Mouse (Mus musculus) heart, postnatal 10 days (tissue): Measurements from ENCODE around the gene Mpp2. TPM values are rescaled to one million over a fixed set of nuclear protein-coding genes. Genes with fewer than 3 reads are reported as not detected.

Experiments
- DNase-seq, 2 experiments: peaks; one replicate each; pipeline ENCODE4 v3.0.0; 2021
- intact Hi-C: fragments of 180-260 bp; cut with DNase I; formaldehyde crosslinking; loops from one replicate; pipeline ENCODE4 v1.15.1; 2025
- total RNA-seq, 2 experiments: library from RNA; stranded (reverse); gene quantifications; 2 replicates each; pipeline ENCODE4 v1.2.3; 2021

Gene Mpp2
- total RNA-seq, 2 experiments from 2014 or later = 4.0 to 4.1 TPM

DNA sequence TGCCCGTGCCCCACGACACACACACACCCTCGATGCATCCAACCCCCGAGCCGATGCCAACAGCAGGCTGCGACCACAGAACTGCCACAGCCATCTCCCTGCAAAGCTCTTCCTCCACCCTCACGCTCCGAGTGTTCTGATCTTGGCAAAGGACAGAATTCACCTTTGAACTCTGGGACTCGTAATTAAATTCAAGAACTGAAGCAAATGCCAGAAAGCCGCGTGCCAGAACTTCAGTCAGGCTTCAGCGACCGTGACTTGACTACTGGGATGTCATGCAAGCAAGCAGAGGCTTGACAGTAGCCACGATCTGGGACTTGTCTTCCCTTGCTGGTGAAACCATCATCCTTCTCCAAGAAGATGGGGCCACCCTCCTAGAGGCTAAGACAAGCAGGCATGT, 14.6 kb downstream of the Mpp2 start:
- intact Hi-C loops = no loop called here
- DNase-seq = no peak

DNA sequence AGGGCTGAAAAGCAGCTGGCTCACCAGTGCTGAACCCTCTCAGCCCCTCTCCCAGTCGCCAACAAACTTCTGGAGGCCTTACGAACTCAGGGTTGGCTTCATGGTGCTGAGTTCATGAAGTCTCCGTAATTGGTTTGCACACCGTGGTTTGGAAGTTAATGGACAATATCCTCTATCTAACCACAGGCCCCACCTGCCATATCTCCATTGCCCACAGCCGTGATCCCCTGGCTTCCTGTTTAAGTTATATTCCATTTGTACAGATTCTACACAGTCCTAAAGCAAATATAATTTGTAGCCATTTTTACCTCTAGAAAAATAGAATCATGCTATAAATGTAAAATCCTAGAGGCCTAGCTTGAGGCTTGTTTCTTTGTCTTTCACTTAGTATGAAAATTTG, 15.6 kb downstream of the Mpp2 start:
- intact Hi-C loops = no loop called here
- DNase-seq = no peak

DNA sequence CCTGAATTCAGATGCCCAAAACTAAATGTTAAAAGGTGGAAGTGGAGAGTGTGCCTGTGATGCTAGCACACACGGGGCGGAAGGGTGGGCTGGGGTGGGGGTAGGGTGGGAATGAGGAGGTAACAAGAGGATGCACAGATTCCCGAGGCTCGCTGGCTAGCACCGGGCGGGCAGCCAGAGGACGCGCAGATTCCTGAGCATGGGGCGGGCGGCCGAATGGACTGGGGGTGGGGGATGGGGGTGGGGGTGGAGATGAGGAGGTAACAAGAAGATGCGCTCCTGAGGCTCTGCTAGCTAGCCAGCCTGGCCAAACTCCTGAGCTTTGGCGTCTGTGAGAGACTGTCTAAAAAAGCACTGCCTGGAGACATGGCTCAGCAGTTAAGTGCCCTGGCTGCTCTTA, 17.9 kb downstream of the Mpp2 start:
- intact Hi-C loops = no loop called here
- DNase-seq = no peak

DNA sequence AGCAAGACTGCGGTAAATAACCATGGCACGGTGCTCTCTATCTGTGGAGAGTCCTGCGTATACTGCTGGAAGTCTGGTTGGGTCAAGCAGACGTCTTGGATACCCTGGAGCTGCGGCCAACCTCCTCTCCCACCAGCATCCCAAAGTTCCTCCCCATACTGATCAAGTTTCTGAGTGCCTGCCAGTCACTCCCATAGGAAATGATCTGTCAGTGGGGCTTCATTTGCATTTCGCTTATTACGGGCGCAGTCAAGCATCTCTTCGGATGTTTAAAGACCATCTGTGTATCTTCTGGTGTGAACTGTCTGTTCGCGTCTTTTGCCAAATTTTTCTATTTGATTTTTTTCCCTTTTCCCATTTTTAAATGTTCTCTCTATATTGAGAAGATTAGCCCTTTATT, 18.7 kb downstream of the Mpp2 start:
- no peak for DNase-seq
- intact Hi-C loops = no loop called here

DNA sequence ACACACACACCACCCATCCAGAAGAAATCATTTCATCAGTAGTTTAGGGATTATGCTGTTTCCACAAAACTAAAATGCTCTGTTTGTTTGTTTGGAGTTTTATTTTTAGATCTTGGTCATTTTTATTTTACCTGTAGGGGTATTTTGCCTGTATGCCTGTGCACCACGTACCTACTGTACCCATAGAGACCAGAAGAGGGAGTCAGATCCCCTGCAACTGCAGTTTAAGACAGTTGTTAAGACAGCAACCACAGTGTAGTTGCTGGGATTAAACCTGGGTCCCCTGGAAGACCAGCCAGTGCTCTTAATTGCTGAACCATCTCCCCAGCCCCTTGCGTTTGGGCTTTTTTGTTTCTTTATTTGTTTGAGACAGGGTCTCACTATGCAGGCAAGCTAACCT, 19.3 kb downstream of the Mpp2 start:
- intact Hi-C loops = no loop called here
- no peak for DNase-seq

DNA sequence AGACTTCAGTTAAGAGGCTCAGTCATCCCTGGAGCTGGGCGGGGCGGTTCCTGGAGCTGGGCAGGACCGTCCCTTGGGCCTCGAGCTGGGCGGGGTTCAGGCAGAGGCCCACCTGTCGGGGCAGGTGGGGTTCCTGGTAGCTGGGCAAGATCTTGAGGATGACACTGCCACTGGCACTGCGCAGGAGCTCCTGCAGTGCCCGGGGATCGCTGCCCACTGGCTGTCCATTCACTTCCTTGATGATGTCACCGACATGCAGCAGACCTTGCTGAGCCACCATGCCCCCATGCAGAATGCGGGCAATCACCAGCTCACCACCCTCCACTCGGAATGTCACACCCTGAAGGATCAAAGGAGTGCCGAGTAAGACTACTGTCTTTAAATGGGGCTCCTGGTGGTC, 25.2 kb downstream of the Mpp2 start:
- intact Hi-C loops = loop anchor here (2.0 kb wide), 1 partner anchor 34 kb away; no protein-coding TSS in a partner anchor
- no peak for DNase-seq

DNA sequence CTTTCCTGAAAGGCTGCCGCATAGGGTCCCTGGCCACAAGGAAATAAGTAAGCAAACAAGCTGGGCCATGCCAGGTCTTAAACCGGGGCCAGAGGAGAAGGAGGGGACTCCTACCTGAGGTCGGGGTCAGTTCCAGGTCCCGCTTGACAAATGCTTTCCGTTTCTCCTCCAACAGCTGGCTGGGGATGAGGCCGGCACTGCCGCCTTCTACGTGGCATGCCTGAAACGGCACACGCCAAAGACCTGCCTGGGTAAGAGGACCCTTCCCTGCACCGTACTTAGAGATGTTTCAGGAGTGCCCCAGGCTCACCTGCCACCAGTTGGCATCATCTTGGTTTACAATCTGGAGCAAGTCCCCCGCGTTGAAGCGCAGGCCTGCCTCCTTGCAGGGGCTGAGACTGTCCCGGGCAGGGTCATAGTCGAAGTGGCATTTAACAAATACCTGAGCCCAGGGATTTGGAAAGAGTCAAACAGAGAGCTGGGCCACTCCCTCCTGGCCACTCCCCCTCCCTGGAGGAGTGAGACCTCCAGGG, 26.3 kb downstream of the Mpp2 start:
- no peak for DNase-seq
- intact Hi-C loops = loop anchor here (1.0 to 2.0 kb wide), 4 partner anchors 27 to 76 kb away; partner anchors contain the start of gene Mpp2

DNA sequence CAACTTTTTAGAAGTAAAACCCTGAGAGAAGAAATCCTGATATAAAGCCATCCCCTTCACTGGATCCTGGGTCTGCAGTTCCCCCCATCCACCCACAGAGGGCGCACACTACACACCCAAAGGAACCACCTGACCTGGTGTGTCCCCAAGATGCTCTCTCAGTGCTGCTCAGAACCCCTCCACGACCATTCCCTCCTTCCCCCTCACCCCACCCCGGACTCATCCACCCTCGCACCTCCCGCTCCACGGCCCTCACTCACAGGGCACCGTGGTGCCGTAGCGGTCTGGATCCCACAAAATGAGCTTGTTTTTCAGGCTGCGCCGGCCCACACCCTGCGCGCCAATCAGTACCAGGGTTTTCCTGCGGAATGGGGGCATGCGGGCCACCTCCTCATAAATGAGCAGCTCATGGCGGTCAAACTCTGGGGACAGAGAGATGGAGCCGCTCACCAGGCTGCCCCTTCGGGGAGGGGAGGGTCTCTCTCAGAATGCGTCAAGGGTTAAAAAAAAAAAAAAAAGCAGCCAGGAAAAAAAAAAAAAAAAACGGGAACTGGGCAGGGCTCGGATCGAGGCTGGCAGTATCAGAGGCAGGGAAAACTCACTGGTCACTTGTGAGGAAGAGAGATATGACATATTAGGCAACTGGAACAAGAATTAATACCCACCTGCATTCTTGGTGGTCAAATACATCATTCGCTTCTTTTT, 26.9 kb downstream of the Mpp2 start:
- DNase-seq = peak; percentile 78 to 88
- intact Hi-C loops = loop anchor here (1.0 to 2.0 kb wide), 3 partner anchors 27 to 77 kb away; partner anchors contain the start of gene Mpp2

DNA sequence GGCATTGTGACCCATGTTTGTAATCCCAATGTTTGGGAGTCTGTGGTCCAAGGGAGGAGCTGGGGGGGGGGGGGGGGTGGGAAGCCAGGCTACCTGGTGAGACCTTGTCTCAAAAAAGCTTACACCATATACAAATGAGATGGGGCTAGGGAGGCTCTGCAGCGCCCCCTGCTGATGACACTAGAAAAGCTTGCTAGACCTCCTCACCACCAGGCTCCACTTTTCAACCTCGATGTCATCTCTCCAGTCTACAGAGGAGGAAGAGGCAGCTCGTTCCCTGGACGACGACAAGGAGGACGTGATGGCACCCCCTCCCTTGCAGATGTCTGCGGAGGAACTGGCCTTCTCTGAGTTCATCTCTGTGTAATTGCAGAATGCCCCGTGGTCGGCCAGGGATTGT, 34.5 kb downstream of the Mpp2 start:
- DNase-seq = peak in 1 of 2 experiments; percentile 73
- intact Hi-C loops = no loop called here

DNA sequence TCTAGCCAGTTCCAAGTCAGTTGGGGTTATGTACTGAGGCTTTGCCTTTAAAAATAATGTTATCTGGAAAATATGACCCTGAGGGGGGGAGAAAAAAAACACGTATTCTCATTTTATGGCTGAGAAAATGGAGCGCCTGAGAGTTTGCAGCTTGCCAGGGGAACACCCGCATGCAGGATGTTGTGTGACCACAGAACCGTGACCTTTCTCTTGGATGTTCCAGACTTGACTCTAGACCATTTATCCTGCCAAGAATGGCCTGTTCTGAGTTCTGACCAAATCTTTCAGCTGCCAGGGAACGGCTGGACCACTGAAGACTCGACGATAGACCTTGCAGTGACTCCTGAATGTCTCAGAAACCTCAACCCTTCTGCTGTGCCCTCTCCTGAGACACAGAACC, 35.1 kb downstream of the Mpp2 start:
- intact Hi-C loops = no loop called here

DNA sequence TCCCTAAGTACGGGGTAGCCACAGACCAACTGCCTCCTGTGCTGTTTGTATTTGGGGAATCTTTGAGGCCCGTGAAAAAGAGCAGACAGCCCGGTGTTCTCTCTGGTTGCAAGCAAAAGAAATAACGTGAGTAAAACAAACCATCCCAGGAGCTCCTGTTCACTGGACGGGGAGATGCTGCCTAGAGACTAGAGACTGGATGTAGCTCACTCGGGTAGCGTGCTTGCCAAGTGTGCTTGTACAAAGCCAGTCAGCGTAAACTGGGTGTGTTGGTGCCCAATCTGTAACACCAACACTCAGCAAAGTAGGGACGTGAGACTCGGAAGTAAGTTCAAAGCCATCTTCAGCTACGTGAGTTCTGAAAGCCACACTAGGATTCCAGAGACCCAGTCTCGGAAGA, 35.6 kb downstream of the Mpp2 start:
- intact Hi-C loops = no loop called here

More for the DNA sequence above, 35.1 kb downstream of the Mpp2 start:
- DNase-seq = peak; percentile 59 to 66

DNA sequence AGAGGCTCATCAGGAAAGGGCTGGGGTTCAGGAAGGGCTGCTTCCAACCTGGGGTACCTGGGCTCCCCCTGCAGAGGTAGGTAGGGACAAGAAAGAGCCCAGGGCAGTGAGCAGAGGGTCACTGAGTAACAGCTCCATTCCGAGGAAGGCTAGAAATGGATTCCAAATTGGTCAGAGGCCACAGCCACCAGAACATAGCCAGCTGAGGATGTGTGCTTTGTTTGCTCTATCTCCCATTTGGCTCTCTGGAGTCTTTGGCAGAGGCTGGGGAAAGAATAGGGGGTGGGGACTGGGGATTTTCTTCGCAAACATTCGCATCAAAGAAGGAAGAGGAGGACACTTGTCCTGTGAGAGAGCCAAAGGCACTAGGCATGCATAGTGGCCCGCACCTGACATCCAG, 36.4 kb downstream of the Mpp2 start:
- intact Hi-C loops = no loop called here
- DNase-seq = peak; percentile 59 to 65

More for the DNA sequence above, 35.6 kb downstream of the Mpp2 start:
- no peak for DNase-seq

DNA sequence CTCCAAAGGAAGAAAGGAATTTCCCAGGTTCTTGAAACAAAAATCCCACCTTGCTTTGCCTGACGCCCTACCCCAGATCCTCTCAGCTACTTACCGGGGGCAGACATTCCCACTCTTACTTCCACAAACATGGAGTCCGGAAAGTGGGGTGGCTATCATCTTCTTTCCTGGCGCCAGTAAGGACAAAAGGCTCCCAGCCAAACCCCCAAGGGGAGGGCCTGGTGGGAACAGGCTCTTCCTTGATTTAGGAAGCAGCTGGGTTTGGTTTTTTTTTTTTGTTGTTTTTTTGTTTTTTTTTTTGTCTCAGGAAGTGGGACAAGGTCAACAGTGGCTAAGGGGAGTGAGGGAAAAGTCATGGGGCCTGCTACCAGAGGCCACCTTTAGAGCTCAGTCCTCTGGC, 36.8 kb downstream of the Mpp2 start:
- intact Hi-C loops = no loop called here
- DNase-seq = peak; percentile 75 to 83

DNA sequence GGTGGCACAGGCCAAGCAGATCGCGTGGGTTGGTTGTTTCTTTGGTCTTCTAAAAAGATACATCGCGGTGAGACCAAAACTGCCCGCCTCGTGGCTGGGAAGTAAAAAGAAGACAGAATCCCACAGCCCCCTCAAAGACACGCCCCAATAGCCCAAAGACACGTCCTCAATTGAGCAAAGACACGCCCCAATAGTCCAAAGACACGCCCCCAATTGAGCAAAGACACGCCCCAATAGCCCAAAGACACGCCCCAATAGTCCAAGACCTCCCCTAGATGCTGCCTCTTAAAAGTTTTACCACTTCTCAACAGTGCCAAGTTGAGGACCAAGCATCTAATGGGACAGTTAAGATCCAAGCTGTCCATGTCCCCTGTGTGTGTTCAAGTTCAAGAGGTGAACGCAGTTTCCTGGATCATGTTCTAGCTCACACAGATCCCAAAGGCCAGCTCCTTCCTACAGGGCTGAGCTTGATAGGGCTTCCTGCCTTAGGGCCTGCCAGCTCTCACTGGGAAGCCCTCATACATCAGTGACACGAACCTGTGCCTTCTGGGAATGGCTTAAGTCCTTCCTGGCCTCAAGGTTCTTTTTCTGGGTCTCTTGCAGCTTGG, 38.3 kb downstream of the Mpp2 start:
- peak in 1 of 2 experiments; percentile 38 for DNase-seq
- intact Hi-C loops = no loop called here

DNA sequence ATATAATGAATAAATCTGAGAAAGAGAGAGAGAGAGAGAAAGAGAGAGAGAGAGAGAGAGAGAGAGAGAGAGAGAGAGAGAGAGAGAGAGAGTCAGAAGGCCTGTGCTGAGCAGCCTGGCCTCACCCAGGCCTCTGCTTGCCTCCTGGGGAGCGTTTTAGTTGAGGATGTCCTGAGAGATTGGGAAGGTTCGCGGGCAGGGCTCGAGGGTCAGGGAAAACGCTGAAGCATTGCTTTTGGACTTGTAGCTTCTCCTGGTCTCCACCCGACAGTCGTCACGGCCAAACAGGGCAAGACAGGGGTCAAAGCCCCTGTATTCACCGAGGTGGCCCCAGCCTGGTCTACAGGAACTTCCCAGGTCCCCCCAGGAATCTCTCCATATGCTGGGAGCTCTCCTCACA, 41.7 kb downstream of the Mpp2 start:
- no peak for DNase-seq
- intact Hi-C loops = no loop called here

DNA sequence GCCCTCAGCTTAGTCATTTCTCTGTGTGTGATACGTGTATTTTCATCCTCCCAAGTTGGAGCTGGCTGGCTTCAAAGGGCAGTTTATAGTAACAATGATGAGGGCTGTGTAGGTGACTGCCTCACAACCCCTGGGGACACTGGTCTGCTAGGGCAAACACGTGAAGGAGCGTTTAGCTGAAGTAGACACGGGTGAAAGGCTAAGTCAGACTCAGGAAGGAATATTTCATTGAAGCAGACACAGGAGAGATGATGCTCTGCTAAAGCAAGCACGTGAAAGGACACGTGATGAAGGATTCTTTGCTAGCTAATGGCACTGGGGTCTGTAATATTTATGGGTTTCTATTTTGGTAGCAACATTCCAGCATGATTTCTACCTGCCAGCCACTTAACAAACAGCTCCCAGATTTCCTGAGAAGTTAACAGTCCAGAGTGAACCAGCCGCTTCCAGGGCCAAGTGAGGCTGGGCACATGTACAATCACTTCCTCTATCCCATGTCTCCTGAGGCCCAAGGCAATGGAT, 43.6 kb downstream of the Mpp2 start:
- no peak for DNase-seq
- intact Hi-C loops = loop anchor here (5.0 kb wide), 1 partner anchor 127 kb away; no protein-coding TSS in a partner anchor

DNA sequence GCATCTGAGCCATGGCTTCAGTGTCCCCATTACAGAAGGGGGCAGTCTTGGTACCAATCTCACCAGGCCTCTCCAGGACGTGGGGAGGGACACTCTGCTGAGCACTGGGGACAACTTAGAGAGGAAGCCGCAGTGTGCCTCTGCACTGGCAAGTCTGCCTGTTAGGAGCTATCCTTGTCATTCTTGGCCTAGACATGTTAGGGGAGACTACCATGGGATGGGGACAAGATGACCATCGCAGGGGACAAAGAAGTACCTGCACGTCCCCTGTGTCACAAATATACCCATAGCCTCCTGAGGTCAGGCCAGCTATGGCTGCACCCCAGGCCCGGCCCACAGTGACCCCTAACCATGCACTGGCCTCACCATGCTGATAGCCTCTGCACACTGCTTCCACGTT, 44.9 kb downstream of the Mpp2 start:
- no peak for DNase-seq
- intact Hi-C loops = loop anchor here (5.0 kb wide), 1 partner anchor 126 kb away; no protein-coding TSS in a partner anchor

DNA sequence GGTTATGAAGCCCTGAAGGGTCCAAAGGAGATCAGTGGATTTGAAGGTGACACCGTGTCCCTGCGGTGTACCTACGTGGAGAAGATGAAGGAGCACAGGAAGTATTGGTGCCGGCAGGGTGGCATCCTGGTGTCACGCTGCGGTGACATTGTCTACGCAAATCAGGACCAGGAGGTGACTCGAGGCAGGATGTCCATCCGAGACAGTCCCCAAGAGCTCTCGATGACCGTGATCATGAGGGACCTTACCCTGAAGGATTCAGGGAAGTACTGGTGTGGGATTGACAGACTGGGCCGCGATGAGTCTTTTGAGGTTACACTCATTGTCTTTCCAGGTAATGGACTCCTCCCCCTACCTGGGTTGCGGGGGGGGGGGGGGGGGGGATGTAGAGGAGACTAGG, 45.3 kb downstream of the Mpp2 start:
- intact Hi-C loops = loop anchor here (5.0 kb wide), 1 partner anchor 126 kb away; no protein-coding TSS in a partner anchor

DNA sequence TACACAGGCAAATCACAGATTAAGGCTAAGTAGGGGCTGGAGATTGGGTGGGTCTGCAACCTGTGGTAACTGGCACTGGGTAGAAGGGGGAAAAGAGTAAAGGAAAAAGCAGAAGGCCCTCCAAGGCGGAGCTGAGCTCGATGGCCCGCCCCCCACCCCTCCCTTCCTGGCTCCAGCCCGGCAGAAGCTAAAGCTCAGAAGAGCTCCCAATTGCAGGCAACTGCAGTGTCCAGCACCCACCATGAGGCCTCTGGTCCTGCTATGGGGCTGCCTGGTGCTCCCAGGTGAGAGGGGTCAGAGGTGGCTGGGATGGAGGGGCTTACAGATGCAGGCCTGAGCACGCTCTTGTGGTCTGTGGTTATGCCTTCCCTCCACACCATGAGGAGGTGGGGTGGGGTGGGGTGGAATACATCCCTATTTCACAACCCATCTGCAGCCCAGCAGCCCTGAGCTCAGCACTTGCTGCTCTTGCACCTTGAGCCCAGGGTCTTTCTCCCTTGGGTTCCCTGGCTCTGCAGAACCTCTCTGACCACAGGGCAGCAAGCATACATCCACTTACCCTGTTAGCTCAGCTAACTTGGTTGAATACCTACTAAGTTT, 46.9 kb downstream of the Mpp2 start, which contains the start of gene Cd300lg:
Gene Cd300lg (plus strand): TSS at position 160 of the 600 bp plus-strand sequence.
- intact Hi-C loops = loop anchor here (5.0 kb wide), 1 partner anchor 124 kb away; no protein-coding TSS in a partner anchor
- no peak for DNase-seq

More for the DNA sequence above, 45.3 kb downstream of the Mpp2 start:
- DNase-seq = no peak

DNA sequence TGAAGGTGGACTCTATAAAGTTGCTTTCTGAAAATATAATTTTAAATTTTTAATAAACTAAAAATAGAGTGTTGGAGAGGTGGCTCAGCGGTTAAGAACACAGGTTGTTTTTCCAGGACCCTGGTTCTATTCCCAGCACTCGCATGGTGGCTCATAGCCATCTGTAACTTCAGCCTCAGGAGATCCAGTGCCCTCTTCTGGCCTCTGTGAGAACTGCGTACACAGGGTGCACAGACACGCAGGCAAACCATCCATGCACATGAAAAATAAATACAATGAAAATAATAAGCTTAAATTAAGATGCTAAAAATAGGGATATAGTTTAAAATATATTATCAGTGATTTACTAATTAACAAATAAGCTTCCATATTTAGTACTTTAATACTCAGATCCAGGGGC, 47.7 kb downstream of the Mpp2 start:
- DNase-seq = no peak
- intact Hi-C loops = loop anchor here (1.0 to 5.0 kb wide), 2 partner anchors 54 to 123 kb away; no protein-coding TSS in a partner anchor

DNA sequence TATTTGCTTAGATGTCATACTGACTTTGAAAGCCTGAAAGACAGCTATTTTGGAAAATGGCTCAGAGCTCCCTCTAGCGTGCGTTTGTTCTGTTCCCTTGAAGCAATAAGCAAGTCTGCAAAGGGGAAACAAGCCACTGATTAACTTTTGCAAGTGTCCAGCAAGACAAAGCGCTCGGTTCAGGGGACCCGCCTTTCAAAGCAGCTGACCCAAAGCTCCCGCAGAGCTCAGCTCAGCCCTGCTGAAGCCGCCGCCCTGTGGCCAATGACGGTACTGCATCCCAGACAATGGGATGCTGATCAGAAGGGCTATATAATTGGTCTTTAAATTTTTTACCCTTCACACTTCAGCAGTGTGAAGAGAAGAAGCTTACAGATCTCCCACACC, 48.2 kb downstream of the Mpp2 start:
- DNase-seq = peak; percentile 91 to 95
- intact Hi-C loops = loop anchor here (1.0 to 5.0 kb wide), 2 partner anchors 54 to 123 kb away; no protein-coding TSS in a partner anchor
